ENCODE assay signal across 9 mouse cellular contexts in genomic region chr11:75550200-75550946, GRCm38 (mm10). TPM values are rescaled to one million over a fixed set of nuclear protein-coding genes. Genes with fewer than 3 reads are reported as not detected.
DNase-seq lines count a peak whose midpoint lies in the region; ATAC-seq lines count a peak whose summit lies in the region.
"Had no signal": no experiment of that assay in that cellular context is flagged by ENCODE, and none has a peak within 500 bp of the region (broad histone marks: within the 10 kb centered on the region; RNA-seq: fewer than 3 reads in every experiment).

No protein-coding gene starts in this region.

- no peaks in the 10 kb centered on the region for H3K9me3 ChIP-seq in forebrain, embryonic 12.5 days
- H3K9me3 ChIP-seq in forebrain, embryonic 11.5 days (ENCODE audit: control insufficient read depth, low read length): no peaks in the 10 kb centered on the region
- no peaks in the 10 kb centered on the region for H3K9me3 ChIP-seq in hindbrain, embryonic 13.5 days

- no peaks in the 10 kb centered on the region for H3K27me3 ChIP-seq in forebrain, embryonic 12.5 days
- H3K27me3 ChIP-seq in forebrain, embryonic 11.5 days (ENCODE audit: control insufficient read depth, insufficient read depth, low read length): no peaks in the 10 kb centered on the region
- no peaks in the 10 kb centered on the region for H3K27me3 ChIP-seq in hindbrain, embryonic 13.5 days

- no peak for DNase-seq in forebrain, embryonic 11.5 days (ENCODE audit: low spot score)
- peak; percentile 65 to 89 for DNase-seq in lung, postnatal 4 days
- DNase-seq in layer of hippocampus, postnatal 10 days (ENCODE audit: low spot score in 2 of 2): no peak
- no peak for DNase-seq in ovary, postnatal 10 days (ENCODE audit: low spot score)
- DNase-seq in layer of hippocampus, adult 9-11 months: no peak
- DNase-seq: cerebellum, postnatal 10 days had no signal

- no peak for ATAC-seq in forebrain, embryonic 12.5 days (ENCODE audit: low FRiP score)
- no peak for ATAC-seq in forebrain, embryonic 11.5 days (replicated peaks; ENCODE audit: low FRiP score)
- peak; percentile 74 for ATAC-seq in hindbrain, embryonic 13.5 days (ENCODE audit: low FRiP score)

- H3K36me3 ChIP-seq in forebrain, embryonic 12.5 days (replicated peaks): no peaks in the 10 kb centered on the region; the same call in 1 of the 2 replicates
- no peaks in the 10 kb centered on the region for H3K36me3 ChIP-seq in forebrain, embryonic 11.5 days (ENCODE audit: control insufficient read depth, insufficient read depth, low read length)
- H3K36me3 ChIP-seq in hindbrain, embryonic 13.5 days: peaks cover 40% of the 10 kb centered on the region

- no peak overlapping the region for H3K9ac ChIP-seq in forebrain, embryonic 12.5 days
- no peak overlapping the region for H3K9ac ChIP-seq in forebrain, embryonic 11.5 days (ENCODE audit: low read length)
- peak overlapping the region; percentile 35; the same call in 1 of the 2 replicates for H3K9ac ChIP-seq in hindbrain, embryonic 13.5 days

- H3K4me1 ChIP-seq in forebrain, embryonic 12.5 days: peaks cover 26% of the 10 kb centered on the region
- 0 out of 2 replicates have a peak, but pooled peaks cover 5% of the 10 kb centered on the region for H3K4me1 ChIP-seq in forebrain, embryonic 11.5 days (replicated peaks; ENCODE audit: control insufficient read depth, insufficient read depth, low read length)
- H3K4me1 ChIP-seq in brown adipose tissue, adult 24 weeks (ENCODE audit: control insufficient read depth, insufficient read depth, insufficient read length, low read length): peaks cover 11% of the 10 kb centered on the region
- H3K4me1 ChIP-seq in hindbrain, embryonic 13.5 days (replicated peaks): peaks cover 40% of the 10 kb centered on the region

- WGBS in forebrain, embryonic 12.5 days: 67% methylated on average over 12 of the region's 12 CpGs
- WGBS in forebrain, embryonic 11.5 days: 74% methylated on average over 12 of the region's 12 CpGs
- 40% methylated on average over 12 of the region's 12 CpGs for WGBS in hindbrain, embryonic 13.5 days

- no peak overlapping the region; the same call in 1 of the 2 replicates for H3K4me2 ChIP-seq in forebrain, embryonic 12.5 days
- no peak overlapping the region for H3K4me2 ChIP-seq in forebrain, embryonic 11.5 days (ENCODE audit: low read depth, low read length, severe bottlenecking)
- H3K4me2 ChIP-seq in hindbrain, embryonic 13.5 days: no peak overlapping the region

- 0 out of 2 replicates have a peak overlapping the region, but pooled peaks have one; percentile 14 for H3K27ac ChIP-seq in forebrain, embryonic 12.5 days
- no peak overlapping the region for H3K27ac ChIP-seq in forebrain, embryonic 11.5 days (ENCODE audit: low read depth, low read length)
- H3K27ac ChIP-seq in brown adipose tissue, adult 24 weeks (replicated peaks; ENCODE audit: low read depth, low read length): peak overlapping the region; percentile 54
- H3K27ac ChIP-seq in hindbrain, embryonic 13.5 days: peak overlapping the region; percentile 72

- no peak overlapping the region for H3K4me3 ChIP-seq in forebrain, embryonic 12.5 days (replicated peaks)
- H3K4me3 ChIP-seq in forebrain, embryonic 11.5 days (ENCODE audit: low read depth, low read length): no peak overlapping the region
- H3K4me3 ChIP-seq in brown adipose tissue, adult 24 weeks (ENCODE audit: insufficient read depth, low read depth, low read length): no peak overlapping the region
- H3K4me3 ChIP-seq in hindbrain, embryonic 13.5 days: no peak overlapping the region

RNA-seq across cellular contexts. Expression of gene Slc43a2, which starts 18.9 kb away (rescaled TPM):
- polyA plus RNA-seq in forebrain, embryonic 12.5 days (2016; fragmentation: Nextera tagmentation; extraction: Ambion mirVana): 11.4 TPM in 2 replicates
- polyA plus RNA-seq in forebrain, embryonic 11.5 days (2014; fragmentation: Nextera tagmentation; extraction: Ambion mirVana): 5.5 and 7.5 TPM in 2 replicates
- 13.4 and 14.5 TPM in 2 replicates for polyA plus RNA-seq in brown adipose tissue, adult 24 weeks (2012; ENCODE audit: insufficient read depth, insufficient read length, missing spikeins)
- 19.7 and 21.0 TPM in 2 replicates for polyA plus RNA-seq in hindbrain, embryonic 13.5 days (2015; fragmentation: Nextera tagmentation; extraction: Ambion mirVana)
- total RNA-seq in layer of hippocampus, postnatal 10 days (2021): 10 to 100 TPM; 38.3 to 47.5 TPM

RNA-seq across cellular contexts. Expression of gene Scarf1, which starts 37.0 kb away (rescaled TPM):
- polyA plus RNA-seq in forebrain, embryonic 12.5 days (2016; fragmentation: Nextera tagmentation; extraction: Ambion mirVana): 3.0 and 3.9 TPM in 2 replicates
- 4.2 TPM in 2 replicates for polyA plus RNA-seq in forebrain, embryonic 11.5 days (2014; fragmentation: Nextera tagmentation; extraction: Ambion mirVana)
- polyA plus RNA-seq in brown adipose tissue, adult 24 weeks (2012; ENCODE audit: insufficient read depth, insufficient read length, missing spikeins): 3.4 and 5.3 TPM in 2 replicates
- 4.6 and 4.8 TPM in 2 replicates for polyA plus RNA-seq in hindbrain, embryonic 13.5 days (2015; fragmentation: Nextera tagmentation; extraction: Ambion mirVana)
- 1 to 10 TPM; 3.5 to 3.6 TPM for total RNA-seq in layer of hippocampus, postnatal 10 days (2021)

RNA-seq across cellular contexts. Expression of gene Pitpna, which starts 37.5 kb away (rescaled TPM):
- polyA plus RNA-seq in forebrain, embryonic 12.5 days (2016; fragmentation: Nextera tagmentation; extraction: Ambion mirVana): 95.5 and 96.1 TPM in 2 replicates
- polyA plus RNA-seq in forebrain, embryonic 11.5 days (2014; fragmentation: Nextera tagmentation; extraction: Ambion mirVana): 79.5 and 88.5 TPM in 2 replicates
- 75.9 and 86.5 TPM in 2 replicates for polyA plus RNA-seq in brown adipose tissue, adult 24 weeks (2012; ENCODE audit: insufficient read depth, insufficient read length, missing spikeins)
- 94.8 and 101 TPM in 2 replicates for polyA plus RNA-seq in hindbrain, embryonic 13.5 days (2015; fragmentation: Nextera tagmentation; extraction: Ambion mirVana)
- total RNA-seq in layer of hippocampus, postnatal 10 days (2021): 100 to 1,000 TPM; 310 to 313 TPM

RNA-seq across cellular contexts. Expression of gene Rilp, which starts 40.5 kb away (rescaled TPM):
- 0.22 and 0.34 TPM in 2 replicates for polyA plus RNA-seq in forebrain, embryonic 12.5 days (2016; fragmentation: Nextera tagmentation; extraction: Ambion mirVana)
- 0.28 and 0.69 TPM in 2 replicates for polyA plus RNA-seq in forebrain, embryonic 11.5 days (2014; fragmentation: Nextera tagmentation; extraction: Ambion mirVana)
- 42.3 and 47.1 TPM in 2 replicates for polyA plus RNA-seq in brown adipose tissue, adult 24 weeks (2012; ENCODE audit: insufficient read depth, insufficient read length, missing spikeins)
- 1.4 and 1.5 TPM in 2 replicates for polyA plus RNA-seq in hindbrain, embryonic 13.5 days (2015; fragmentation: Nextera tagmentation; extraction: Ambion mirVana)
- 1 to 10 TPM; 3.6 to 4.0 TPM for total RNA-seq in layer of hippocampus, postnatal 10 days (2021)

Comparison
In these comparisons a context has a peak if more than half of its experiments do, and no peak if none do; other contexts are left out.
1. DNase-seq: peak in lung, postnatal 4 days (2 of 2); none in forebrain, embryonic 11.5 days (single experiment), layer of hippocampus, postnatal 10 days (0 of 2), ovary, postnatal 10 days (single experiment) and layer of hippocampus, adult 9-11 months (single experiment).